Mouse (Mus musculus): ENCODE results near the gene Gm20708. TPM values are rescaled to one million over a fixed set of nuclear protein-coding genes. Genes with fewer than 3 reads are reported as not detected.

Gene Gm20708
- polyA plus RNA-seq, 1 experiment: 0.86 TPM

DNA sequence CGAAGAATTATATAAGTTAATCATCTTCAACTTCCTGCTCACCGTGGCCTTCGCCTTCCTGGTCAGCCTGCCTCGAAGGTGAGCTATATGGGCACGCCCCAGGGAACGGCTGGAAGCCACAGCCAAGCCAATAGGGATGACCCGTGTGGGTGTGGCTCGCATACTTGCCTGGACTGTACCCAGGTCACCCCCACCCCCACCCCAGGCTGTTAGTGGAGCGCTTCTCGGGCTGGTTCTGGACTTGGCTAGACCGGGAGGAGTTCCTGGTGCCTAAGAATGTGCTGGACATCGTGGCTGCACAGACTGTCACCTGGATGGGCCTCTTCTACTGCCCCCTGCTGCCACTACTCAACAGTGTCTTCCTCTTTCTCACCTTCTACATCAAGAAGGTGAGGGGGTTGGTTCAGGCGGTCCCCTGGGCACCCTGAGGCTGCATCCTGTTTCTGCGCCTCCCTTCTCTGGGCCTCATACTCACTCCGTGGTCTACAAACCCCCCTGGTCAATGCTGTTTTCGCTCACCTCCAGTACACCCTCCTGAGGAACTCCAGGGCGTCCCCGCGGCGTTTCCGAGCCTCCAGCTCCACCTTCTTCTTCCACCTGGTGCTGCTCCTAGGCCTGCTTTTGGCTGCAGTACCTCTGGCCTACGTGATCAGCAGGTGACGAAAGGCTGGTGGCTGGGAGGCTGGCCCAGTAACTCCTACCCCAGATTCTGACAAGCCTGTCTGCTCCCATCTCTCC is 18.6 kb upstream of the Gm20708 start:
- TF ChIP-seq CTCF (IDR thresholded peaks at IDR 0.05; ENCODE audit: extremely low read depth, insufficient read depth, low read length): no peak
- no peak for TF ChIP-seq POLR2A (IDR thresholded peaks at IDR 0.05; ENCODE audit: extremely low read depth, insufficient read depth, low read length)
- H3K4me3 ChIP-seq (ENCODE audit: insufficient read depth, low read length): no peak overlapping the region
- no peaks in the 10 kb centered on the region for H3K4me1 ChIP-seq (ENCODE audit: control insufficient read depth, insufficient read depth, low read length)
- H3K27ac ChIP-seq (ENCODE audit: insufficient read depth, low read length): no peak overlapping the region

DNA sequence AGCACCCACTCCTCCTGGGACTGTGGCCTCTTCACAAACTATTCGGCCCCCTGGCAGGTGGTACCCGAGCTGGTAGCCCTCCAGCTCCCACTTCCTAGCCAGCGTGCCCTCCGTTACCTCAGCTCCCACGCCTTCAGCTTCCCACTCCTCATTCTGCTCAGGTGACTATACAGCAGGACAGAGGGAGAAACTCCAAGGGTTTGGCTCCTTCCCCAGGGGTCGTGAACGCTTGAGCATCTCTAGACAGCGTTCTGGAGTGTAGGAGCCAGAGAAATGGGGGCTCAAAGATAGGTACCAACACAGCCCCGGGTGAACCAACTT is 18.1 kb upstream of the Gm20708 start:
- no peak overlapping the region for H3K4me3 ChIP-seq (ENCODE audit: insufficient read depth, low read length)
- H3K4me1 ChIP-seq (ENCODE audit: control insufficient read depth, insufficient read depth, low read length): no peaks in the 10 kb centered on the region
- H3K27ac ChIP-seq (ENCODE audit: insufficient read depth, low read length): no peak overlapping the region
- TF ChIP-seq CTCF (IDR thresholded peaks at IDR 0.05; ENCODE audit: extremely low read depth, insufficient read depth, low read length): no peak
- TF ChIP-seq POLR2A (IDR thresholded peaks at IDR 0.05; ENCODE audit: extremely low read depth, insufficient read depth, low read length): no peak

DNA sequence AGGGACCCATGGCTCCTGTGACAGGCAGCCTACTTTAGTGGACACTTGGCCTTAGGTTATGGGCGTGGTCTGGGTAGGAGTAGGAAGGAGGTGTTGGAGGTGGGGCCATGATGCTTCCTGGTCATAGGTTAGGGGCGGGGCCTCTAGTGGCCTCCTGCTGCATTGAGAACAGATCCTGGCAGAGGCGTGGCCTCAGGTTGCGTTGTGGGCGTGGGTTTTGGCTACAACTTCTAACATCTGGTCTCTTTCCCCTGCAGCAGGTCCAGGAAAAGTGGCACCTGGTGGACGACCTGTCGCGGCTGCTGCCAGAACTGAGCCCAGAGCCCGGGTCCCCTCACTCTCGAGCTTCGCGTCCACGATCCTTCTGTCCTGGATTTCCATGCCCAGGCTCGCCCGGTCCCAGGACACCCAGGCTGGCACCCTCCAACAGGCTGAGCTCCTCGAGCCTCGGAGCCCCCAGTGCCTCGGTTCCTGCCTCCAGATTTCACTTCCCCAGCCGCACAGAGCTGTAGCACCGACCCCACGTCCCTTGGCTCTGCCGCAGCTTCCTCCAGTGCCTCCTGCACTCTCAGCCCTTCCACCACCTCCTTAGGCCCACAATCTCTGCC is 17.1 kb upstream of the Gm20708 start:
- H3K27ac ChIP-seq (ENCODE audit: insufficient read depth, low read length): no peak overlapping the region
- no peaks in the 10 kb centered on the region for H3K4me1 ChIP-seq (ENCODE audit: control insufficient read depth, insufficient read depth, low read length)
- TF ChIP-seq CTCF (IDR thresholded peaks at IDR 0.05; ENCODE audit: extremely low read depth, insufficient read depth, low read length) (no peak), POLR2A (IDR thresholded peaks at IDR 0.05; ENCODE audit: extremely low read depth, insufficient read depth, low read length) (no peak)
- no peak overlapping the region for H3K4me3 ChIP-seq (ENCODE audit: insufficient read depth, low read length)

DNA sequence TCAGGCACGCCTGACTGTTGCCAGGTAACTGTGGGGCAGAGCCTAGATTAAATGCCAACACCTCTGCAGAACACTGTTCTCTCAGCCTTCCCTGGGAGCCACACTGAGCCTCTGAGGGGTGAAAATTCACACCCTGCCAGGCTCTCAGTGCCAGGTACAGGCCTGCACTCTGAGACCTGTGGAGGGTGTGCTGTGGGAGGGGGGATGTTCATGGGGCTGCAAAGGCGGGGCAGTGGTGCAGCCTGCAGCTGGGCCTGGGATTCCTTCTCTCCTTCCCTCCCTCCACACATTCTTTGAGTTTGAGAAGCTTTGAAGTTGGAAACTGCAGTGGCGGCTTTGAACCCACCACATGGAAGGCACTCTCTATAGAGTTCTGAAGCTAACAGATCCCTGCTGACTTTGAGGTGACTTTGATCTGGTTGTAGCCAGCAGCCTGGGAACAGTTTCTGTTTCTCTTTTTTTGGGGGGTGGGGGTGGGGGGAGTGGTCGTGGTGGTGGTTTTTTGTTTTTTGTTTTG is 15.4 kb upstream of the Gm20708 start:
- H3K4me1 ChIP-seq (ENCODE audit: control insufficient read depth, insufficient read depth, low read length): no peaks in the 10 kb centered on the region
- no peak overlapping the region for H3K4me3 ChIP-seq (ENCODE audit: insufficient read depth, low read length)
- H3K27ac ChIP-seq (ENCODE audit: insufficient read depth, low read length): no peak overlapping the region
- no peak for TF ChIP-seq CTCF (IDR thresholded peaks at IDR 0.05; ENCODE audit: extremely low read depth, insufficient read depth, low read length)
- no peak for TF ChIP-seq POLR2A (IDR thresholded peaks at IDR 0.05; ENCODE audit: extremely low read depth, insufficient read depth, low read length)

DNA sequence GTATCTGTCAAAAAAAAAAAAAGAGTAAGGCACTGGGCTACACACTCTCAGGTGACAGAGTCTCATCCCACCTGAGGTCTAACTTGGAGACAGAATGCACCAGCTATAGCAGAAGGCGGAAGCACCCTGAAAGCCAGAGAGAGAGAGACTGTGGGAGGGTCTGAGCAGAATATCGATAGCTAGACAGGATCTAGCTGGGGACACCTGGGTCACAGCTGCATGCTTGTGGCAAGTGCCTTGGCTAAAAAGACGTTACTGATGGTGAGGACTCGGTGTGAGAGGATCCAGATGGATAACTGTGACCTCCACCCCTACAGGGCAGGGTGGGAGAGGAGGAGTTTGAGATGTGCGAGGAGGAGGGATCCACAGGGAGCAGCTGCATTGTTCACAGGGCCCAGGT is 12.5 kb upstream of the Gm20708 start:
- TF ChIP-seq POLR2A (IDR thresholded peaks at IDR 0.05; ENCODE audit: extremely low read depth, insufficient read depth, low read length) (no peak), CTCF (IDR thresholded peaks at IDR 0.05; ENCODE audit: extremely low read depth, insufficient read depth, low read length) (no peak)

DNA sequence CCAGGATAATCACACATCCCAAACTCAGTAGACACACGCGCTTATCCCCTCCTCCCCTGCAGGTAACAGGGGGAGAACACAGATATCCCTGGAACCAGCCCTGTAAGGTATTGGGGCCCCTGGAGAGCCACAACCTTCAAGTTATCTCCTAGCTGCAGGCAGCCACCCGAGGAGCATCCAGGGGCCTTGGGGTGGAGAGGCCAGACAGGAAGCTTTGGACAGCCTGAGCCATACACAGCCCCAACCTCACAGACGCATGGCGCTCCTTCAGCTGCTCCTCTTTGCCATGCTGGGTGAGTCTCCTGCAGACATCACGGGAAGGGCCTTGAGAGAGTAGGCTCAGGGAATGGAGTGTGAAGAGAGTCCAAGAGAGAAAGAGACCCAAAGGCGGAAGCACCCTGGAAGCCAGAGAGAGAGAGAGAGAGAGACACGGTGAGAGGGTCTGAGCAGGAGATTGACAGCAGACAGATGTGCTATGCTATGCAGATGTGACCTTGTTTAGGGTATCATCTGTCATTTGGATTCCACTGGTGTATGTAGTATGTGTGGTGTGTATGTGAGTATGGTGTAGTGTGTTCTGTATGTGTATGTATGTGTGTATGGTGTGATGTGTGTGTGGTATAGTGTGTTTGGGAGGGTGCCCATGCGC is 11.8 kb upstream of the Gm20708 start, which contains the start of gene 6030468B19Rik:
Gene 6030468B19Rik, plus strand, starts transcription at position 150 of the 649 bp plus-strand sequence.
- H3K4me1 ChIP-seq (ENCODE audit: control insufficient read depth, insufficient read depth, low read length): no peaks in the 10 kb centered on the region
- no peak within 1 kb of the TSS for H3K4me3 ChIP-seq (ENCODE audit: insufficient read depth, low read length)
- TF ChIP-seq POLR2A (IDR thresholded peaks at IDR 0.05; ENCODE audit: extremely low read depth, insufficient read depth, low read length): no peak
- TF ChIP-seq CTCF (IDR thresholded peaks at IDR 0.05; ENCODE audit: extremely low read depth, insufficient read depth, low read length): no peak
- no peak within 1 kb of the TSS for H3K27ac ChIP-seq (ENCODE audit: insufficient read depth, low read length)

More for the DNA sequence above, 12.5 kb upstream of the Gm20708 start:
- no peaks in the 10 kb centered on the region for H3K4me1 ChIP-seq (ENCODE audit: control insufficient read depth, insufficient read depth, low read length)
- H3K4me3 ChIP-seq (ENCODE audit: insufficient read depth, low read length): no peak overlapping the region
- no peak overlapping the region for H3K27ac ChIP-seq (ENCODE audit: insufficient read depth, low read length)

DNA sequence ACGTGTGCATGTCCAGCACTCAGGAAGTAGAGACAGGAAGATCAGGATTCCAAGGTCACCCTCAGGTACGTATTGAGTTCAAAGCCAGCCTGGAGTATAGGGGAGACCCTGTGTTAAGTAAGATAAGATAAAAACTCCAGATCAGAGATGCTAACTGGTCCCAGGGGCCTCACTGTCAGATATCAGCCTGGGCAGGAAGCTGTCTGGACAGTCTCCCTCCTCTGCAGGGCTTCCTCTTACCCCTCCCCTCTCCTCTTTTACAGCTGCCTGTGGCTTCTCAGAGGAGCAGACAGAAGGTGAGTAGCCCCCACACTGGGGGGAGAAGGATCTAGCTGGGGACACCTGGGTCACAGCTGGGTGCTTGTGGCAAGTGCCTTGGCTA is 11.3 kb upstream of the Gm20708 start:
- no peak overlapping the region for H3K27ac ChIP-seq (ENCODE audit: insufficient read depth, low read length)
- TF ChIP-seq CTCF (IDR thresholded peaks at IDR 0.05; ENCODE audit: extremely low read depth, insufficient read depth, low read length) (no peak), POLR2A (IDR thresholded peaks at IDR 0.05; ENCODE audit: extremely low read depth, insufficient read depth, low read length) (no peak)
- H3K4me3 ChIP-seq (ENCODE audit: insufficient read depth, low read length): no peak overlapping the region
- no peaks in the 10 kb centered on the region for H3K4me1 ChIP-seq (ENCODE audit: control insufficient read depth, insufficient read depth, low read length)

DNA sequence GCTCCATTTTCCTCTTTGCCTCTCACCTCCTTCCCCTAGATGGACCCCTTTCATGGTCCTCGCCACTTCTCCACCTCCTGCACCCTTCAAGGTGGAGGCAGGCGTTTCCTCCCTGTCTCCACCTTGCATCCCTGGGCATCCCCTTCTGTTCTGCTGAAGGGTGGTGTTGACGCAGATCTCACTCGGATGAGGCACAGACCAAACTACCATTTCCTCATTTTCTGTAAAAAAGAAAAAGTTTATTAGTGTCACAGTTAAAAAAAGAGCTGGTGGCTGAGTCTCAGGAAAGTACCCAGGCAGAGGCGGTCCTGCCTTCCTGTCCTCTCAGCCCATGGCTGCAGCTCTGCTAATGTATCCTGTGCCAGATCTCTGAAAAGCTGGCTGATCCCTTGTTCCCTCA is 10.3 kb upstream of the Gm20708 start:
- Histone ChIP-seq H3K4me3 (ENCODE audit: insufficient read depth, low read length) (no peak overlapping the region), H3K4me1 (ENCODE audit: control insufficient read depth, insufficient read depth, low read length) (no peaks in the 10 kb centered on the region)
- TF ChIP-seq CTCF (IDR thresholded peaks at IDR 0.05; ENCODE audit: extremely low read depth, insufficient read depth, low read length) (no peak), POLR2A (IDR thresholded peaks at IDR 0.05; ENCODE audit: extremely low read depth, insufficient read depth, low read length) (no peak)

DNA sequence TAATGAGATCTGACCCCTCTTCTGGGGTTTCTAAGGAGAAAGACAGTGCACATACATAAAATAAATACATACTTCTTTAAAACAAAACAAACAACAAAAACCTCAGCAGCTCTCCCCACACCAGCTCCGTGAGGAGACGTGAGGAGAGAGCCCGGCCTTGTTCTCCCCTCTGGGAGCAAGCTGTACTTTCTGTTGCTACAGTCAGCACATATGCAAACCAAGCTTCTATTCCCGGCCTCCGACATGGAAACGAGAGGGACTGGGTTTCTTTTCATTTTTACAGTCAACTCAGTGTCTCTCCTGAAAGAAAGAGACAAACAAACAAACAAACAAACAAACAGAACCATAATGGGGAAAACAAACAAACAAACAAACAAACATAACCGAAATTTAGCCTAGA is 9.4 kb upstream of the Gm20708 start:
- H3K27ac ChIP-seq (ENCODE audit: insufficient read depth, low read length): no peak overlapping the region
- H3K4me1 ChIP-seq (ENCODE audit: control insufficient read depth, insufficient read depth, low read length): no peaks in the 10 kb centered on the region
- no peak for TF ChIP-seq POLR2A (IDR thresholded peaks at IDR 0.05; ENCODE audit: extremely low read depth, insufficient read depth, low read length)
- TF ChIP-seq CTCF (IDR thresholded peaks at IDR 0.05; ENCODE audit: extremely low read depth, insufficient read depth, low read length): no peak
- no peak overlapping the region for H3K4me3 ChIP-seq (ENCODE audit: insufficient read depth, low read length)

More for the DNA sequence above, 10.3 kb upstream of the Gm20708 start:
- no peak overlapping the region for H3K27ac ChIP-seq (ENCODE audit: insufficient read depth, low read length)
